Mouse (Mus musculus) splenic B cell, adult 2 months (primary cell): Measurements from ENCODE around the gene Wipf3.

Experiments used
- DNase-seq: peaks from one replicate; pipeline ENCODE4 v3.0.0-alpha.2; 2011; ENCODE audit warnings: low read depth, low spot score
- H3K27me3 ChIP-seq: 2 replicates; pipeline ENCODE4 v1.6.1; 2012; ENCODE audit warnings: mild to moderate bottlenecking, low read length, moderate library complexity, mixed read lengths; ENCODE audit not compliant: control insufficient read depth, poor library complexity, insufficient read depth, severe bottlenecking
- H3K36me3 ChIP-seq: 2 replicates; pipeline ENCODE4 v1.6.1; 2012; ENCODE audit warnings: mild to moderate bottlenecking, low read length, moderate library complexity, mixed read lengths; ENCODE audit not compliant: control insufficient read depth, poor library complexity, insufficient read depth, severe bottlenecking

Wipf3 gene

DNA sequence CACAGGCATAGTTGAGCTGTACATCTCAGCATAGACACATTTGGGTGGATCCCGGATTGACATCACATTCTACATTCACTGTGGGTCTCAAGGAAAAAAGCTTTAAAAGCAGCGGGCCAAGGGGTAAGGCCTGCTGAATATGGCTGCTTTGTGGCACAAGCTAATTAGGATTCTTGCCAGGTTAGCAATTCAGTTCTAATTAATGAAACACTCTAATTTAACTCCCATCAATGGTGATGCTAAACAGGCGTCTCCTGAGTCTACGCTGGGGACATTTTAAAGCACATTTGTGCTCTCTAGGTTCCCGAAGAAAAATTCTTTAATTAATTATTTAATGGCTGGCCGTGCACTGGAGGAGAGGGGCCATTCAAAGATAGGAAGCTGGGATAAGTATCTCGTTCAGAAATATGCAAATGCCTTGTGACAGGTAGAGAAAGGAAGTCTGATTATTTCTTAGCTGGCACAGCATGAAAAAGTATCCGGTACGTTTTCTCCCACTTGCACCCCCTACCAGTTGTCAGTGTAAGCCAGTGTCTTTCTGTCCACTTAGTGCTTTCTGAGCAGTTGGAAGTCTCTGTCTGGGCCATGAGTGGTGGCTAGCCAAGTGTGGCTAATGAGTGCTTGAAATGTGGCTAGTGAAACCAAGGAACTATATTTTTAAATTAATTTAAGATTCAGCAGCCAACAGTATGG, 123.5 kb downstream of the Wipf3 start:
- DNase-seq: no peak
- H3K27me3 ChIP-seq: no peaks in the 10 kb centered on the region
- no peaks in the 10 kb centered on the region for H3K36me3 ChIP-seq
